Mouse (Mus musculus) NIH3T3 (cell line): ENCODE measurements around the gene Zbtb5.
"Not testable (repeated sequence)": the region's sequence is repeated elsewhere in the genome, so short reads cannot be mapped to it uniquely, and the experiment has no call there.

Experiments
- DNase-seq: peaks from one replicate; pipeline ENCODE4 v3.0.0-alpha.2; 2012; ENCODE audit warnings: low read depth

Zbtb5 gene

DNA sequence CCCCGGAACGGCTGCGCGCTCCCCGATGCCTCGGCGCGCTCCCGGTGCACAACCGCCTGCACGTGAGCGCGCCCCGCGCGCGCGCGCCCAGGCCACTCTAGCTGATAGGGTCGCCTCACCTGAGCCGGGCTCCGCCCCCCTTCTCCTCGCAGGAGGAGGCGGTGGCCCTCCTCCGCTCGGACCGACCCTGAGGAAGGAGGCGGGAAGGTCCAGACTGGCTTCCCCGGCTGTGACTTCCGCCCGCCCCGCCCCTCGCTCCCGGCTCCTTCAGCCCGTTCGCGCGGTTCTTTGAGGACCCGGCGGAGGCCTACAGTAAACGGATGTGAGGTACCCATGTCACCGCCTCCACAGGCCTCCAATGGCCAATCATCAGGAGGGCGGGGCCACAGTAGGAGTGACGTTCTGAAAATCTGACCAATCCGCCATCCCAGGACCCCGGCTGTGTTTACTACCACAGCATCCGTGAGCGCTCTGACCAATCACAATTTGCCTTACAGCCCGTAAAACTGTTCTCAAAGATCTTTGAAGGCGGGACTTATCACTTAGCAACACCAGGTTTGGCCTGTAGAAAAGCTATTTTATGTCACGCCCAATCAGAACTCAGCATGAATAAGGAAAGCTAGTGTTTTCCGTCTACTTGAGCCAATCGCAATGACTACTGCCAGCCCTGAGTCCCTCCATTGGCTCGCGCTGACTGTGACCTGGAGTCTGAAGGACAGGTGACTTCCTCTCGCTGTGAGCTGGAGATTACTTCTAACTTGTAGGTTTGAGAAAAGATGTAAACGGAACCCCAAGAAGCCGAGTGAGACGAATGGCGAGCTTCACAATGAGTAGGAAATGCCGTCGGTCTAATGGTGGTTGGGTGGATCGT is at the start of gene Zbtb5:
Gene Zbtb5 (minus strand): TSS at position 308 of the 871 bp plus-strand sequence.
- DNase-seq = peak; percentile 99

- DNase-seq = no peak
Observed at GRCm38 (mm10) chr4:45055451-45055850, 43.2 kb upstream of the Zbtb5 start.

GRCm38 (mm10) chr4:45054862-45055261 is 42.6 kb upstream of the Zbtb5 start:
- DNase-seq = peak; percentile 13

- DNase-seq = no peak
Observed at GRCm38 (mm10) chr4:45047956-45048355, 35.7 kb upstream of the Zbtb5 start.

DNA sequence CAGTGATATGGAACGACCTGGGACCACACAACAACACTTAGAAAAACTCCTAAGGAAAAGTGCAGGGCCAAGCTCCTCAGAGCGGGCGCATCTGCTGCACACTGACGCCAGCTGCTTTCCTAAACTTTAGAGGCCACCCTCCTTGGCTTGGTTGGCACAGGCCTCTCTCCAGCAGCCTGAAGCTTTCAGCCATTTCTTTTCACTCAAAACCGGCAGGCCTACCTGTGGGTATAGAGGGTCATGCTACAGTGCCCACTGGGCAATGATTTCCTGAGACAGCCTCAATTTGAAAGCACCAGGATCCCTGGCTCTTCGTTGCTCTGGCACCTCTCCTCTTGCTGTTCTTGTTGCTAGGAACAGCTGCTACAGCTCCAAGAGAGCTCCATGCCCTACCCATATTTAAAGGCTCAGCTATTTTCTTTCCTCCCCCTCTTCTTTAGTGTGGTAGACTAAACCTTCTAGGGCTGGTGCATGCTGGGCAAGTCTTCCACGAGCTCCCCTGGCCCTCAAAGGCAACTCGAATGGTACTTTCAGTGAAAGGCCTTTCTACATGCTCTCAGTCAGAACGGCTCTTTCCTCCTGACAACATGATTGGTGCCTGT is 35.2 kb upstream of the Zbtb5 start:
- no peak for DNase-seq

DNA sequence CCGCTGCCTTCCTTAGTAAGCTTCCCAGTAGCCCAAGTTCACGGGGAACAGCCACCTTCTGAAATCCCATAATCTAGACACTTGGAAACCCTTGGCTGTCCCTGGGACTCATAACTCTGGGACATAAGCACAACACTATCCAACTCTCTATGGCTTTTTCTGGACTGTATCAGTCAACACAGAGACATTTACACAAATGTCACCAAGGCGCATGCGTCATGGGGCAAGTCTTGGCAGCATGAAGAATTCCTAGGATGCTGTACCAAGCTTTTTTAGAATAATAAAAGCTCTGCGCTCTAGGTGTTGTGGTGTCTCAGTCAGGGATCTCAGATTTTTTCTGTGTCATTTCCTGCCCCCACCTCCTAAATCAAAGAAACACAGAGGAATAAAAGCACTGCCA is 34.5 kb upstream of the Zbtb5 start:
- no peak for DNase-seq

GRCm38 (mm10) chr4:45040795-45041194 is 28.6 kb upstream of the Zbtb5 start:
- no peak for DNase-seq

- DNase-seq = not testable (repeated sequence)
Observed at GRCm38 (mm10) chr4:45039546-45039945, 27.3 kb upstream of the Zbtb5 start.

DNA sequence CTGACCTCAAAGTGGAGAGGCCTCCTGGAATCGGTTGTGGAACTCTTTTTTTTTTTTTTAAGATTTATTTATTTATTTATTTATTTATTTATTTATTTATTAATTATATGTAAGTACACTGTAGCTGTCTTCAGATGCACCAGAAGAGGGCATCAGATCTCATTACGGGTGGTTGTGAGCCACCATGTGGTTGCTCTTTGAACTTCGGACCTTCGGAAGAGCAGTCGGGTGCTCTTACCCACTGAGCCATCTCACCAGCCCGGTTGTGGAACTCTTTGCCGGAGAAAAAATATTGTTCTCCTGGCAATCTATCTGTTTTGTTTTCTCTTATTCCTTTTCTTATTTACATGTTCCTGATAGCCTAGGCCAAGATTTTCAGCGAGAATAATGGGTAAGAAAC is 26.7 kb upstream of the Zbtb5 start:
- DNase-seq = peak; percentile 38

GRCm38 (mm10) chr4:45037455-45038410 is 25.5 kb upstream of the Zbtb5 start:
- DNase-seq = no peak

DNA sequence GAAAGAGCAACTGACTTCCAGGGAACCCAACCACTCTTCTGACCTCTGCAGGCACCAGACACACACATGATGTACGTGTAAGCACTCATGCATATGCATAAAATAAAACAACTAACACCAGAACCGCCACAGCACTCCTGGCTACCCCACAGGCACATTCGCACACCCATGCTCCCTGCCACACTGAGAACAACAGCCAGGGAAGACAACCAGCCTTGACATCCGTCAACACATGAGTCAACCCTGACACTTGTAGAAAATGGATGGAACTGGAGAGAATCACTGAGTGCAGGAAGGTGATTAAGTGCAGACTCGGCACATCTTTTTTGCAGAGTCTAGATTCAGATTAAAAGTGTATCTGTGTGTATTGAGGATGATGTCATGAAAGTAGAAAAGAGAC is 24.4 kb upstream of the Zbtb5 start:
- DNase-seq = no peak

- DNase-seq = no peak
Observed at GRCm38 (mm10) chr4:45036048-45036447, 23.8 kb upstream of the Zbtb5 start.

GRCm38 (mm10) chr4:45034693-45035628 is 22.7 kb upstream of the Zbtb5 start:
- DNase-seq = no peak

GRCm38 (mm10) chr4:45032586-45032985 is 20.4 kb upstream of the Zbtb5 start:
- DNase-seq = no peak

GRCm38 (mm10) chr4:45026459-45026858 is 14.2 kb upstream of the Zbtb5 start:
- DNase-seq = no peak

DNA sequence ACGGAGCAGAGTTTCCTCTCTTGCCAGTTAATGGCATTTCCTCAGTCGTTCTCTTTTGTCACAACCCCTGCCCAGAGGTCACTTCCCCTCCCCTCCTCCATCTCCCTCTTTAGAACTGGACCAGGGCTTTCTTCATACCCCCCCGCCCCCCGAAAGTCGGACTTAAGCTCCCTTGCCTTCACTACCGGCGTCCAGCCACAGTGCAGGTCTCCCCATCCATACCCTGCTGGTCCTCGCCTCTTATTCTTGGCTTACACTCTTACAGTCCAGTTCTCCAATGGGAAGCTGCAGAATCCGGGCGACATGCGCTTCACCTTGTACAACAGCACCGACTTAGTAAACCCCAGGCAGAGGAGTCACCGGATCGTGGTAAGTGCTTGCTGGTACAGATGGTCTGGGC is 6.8 kb upstream of the Zbtb5 start:
- DNase-seq = peak; percentile 11

- DNase-seq = peak; percentile 96
Observed at GRCm38 (mm10) chr4:45018452-45018980, 6.3 kb upstream of the Zbtb5 start, which contains the start of gene Polr1e. Gene Polr1e, plus strand, starts transcription at chr4:45018583.

GRCm38 (mm10) chr4:45015615-45016014 is 3.4 kb upstream of the Zbtb5 start:
- peak; percentile 84 for DNase-seq

DNA sequence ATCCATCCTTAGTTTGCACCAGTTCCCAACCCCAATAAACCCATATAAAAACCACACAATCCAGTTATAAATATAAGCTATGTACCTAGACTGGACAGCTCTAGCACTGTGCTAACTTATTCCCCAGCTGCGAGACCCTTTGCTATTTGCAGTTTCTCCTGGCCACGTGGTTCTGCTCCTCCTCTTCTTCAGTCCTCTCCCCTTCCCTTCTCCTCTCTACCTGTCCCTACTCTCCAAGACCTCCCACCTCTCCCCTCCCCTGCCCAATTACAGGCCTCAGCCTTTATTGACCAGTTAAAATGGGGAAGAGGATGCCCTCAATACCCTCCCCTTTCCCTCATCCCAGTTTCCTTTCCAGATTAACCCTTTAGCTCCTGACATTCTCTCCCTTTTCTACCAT is 1.3 kb upstream of the Zbtb5 start:
- DNase-seq = no peak

DNA sequence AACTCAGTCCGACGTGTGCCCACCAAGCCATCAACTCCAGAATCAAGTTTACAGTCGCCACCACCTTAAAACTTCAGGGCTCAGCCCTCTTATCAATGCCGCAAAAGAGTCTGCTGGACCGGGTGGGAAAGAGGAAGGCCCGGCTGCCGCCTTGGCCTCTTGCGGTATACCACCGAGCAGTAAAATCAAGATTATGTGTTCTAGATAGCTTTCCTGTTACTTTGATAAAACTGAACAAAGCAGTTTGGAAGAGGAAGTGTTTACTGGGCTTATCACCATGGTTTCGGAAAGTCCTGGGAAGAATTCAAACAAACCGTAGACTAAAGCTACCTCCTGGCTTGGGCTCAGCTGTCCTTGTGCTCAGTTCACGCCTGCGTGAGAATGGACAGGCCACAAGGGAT is 819 bp upstream of the Zbtb5 start:
- peak; percentile 25 for DNase-seq

DNA sequence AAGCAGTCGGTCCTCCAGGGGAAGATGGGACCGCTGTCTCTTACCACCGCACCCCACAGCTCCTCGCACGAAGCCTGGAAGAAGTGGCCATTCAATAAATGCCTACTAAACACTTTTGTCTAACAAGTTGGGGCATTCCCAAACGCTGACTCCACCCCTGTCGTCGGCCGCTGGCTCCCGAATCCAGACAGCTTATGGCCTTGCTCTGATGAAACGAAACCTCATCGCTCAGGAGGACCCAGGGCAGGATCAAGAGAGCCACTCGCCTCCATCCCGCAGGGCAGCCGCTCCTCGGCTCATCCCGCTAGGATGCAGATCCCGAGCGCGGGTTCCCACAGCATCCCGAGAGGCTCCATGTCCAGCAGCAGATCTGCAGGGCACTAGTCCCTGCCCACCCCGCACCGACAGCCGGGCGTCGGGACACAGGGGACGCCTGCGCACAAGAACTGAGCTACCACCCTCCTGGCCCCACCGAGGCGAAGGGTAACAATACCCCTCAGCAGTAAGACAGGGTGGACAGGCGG is 569 bp downstream of the Zbtb5 start:
- peak; percentile 72 for DNase-seq
